Mouse (Mus musculus) intestine, postnatal 0 days (tissue): ENCODE data around the gene Utp14a. TPM values are rescaled to one million over a fixed set of nuclear protein-coding genes. Genes with fewer than 3 reads are reported as not detected.

Source experiments
- ATAC-seq: fragments of 200-750 bp; cut with Nextera tagmentation; 2 replicates; pipeline ENCODE4 v1.8.0; 2017; ENCODE audit warnings: mild to moderate bottlenecking, moderate TSS enrichment, moderate library complexity
- H3K27ac ChIP-seq: fragments of 300-500 bp; sonication (generic); 2 replicates; pipeline ENCODE4 v1.5.1; 2014; ENCODE audit warnings: mild to moderate bottlenecking, low read depth, low read length, moderate library complexity
- H3K27me3 ChIP-seq: fragments of 300-500 bp; sonication (generic); replicated peaks from 2 replicates; pipeline ENCODE4 v1.6.1; 2014; ENCODE audit warnings: low read length, mixed read lengths; ENCODE audit not compliant: control insufficient read depth, insufficient read depth
- H3K36me3 ChIP-seq: fragments of 300-500 bp; sonication (generic); 2 replicates; pipeline ENCODE4 v1.6.1; 2014; ENCODE audit warnings: mild to moderate bottlenecking, moderate library complexity; ENCODE audit not compliant: control insufficient read depth, insufficient read depth
- H3K4me1 ChIP-seq: fragments of 300-500 bp; sonication (generic); replicated peaks from 2 replicates; pipeline ENCODE4 v1.6.1; 2014; ENCODE audit warnings: antibody characterized with exemption, low read length, mixed read lengths; ENCODE audit not compliant: control insufficient read depth, insufficient read depth
- H3K4me2 ChIP-seq: fragments of 300-500 bp; sonication (generic); replicated peaks from 2 replicates; pipeline ENCODE4 v1.6.1; 2014; ENCODE audit warnings: low read depth, mild to moderate bottlenecking, moderate library complexity
- H3K4me3 ChIP-seq: fragments of 300-500 bp; sonication (generic); 2 replicates; pipeline ENCODE4 v1.5.1; 2014; ENCODE audit warnings: low read depth, low read length
- H3K9ac ChIP-seq: fragments of 300-500 bp; sonication (generic); 2 replicates; pipeline ENCODE4 v1.6.1; 2014; ENCODE audit warnings: mild to moderate bottlenecking, low read depth, low read length
- H3K9me3 ChIP-seq: fragments of 300-500 bp; sonication (generic); 2 replicates; pipeline ENCODE4 v1.6.1; 2016; ENCODE audit warnings: mixed run types; ENCODE audit not compliant: control insufficient read depth
- CTCF ChIP-seq: sonication (generic); IDR thresholded peaks from 2 replicates; pipeline ENCODE4 v1.5.1; 2016; ENCODE audit warnings: low read depth, mild to moderate bottlenecking, control low read depth, antibody characterized with exemption, moderate library complexity
- WGBS: fragments of 180-500 bp; shearing (Covaris S2); extraction: QIAGEN DNeasy Blood & Tissue Kit; methylation state at CpG from one replicate; pipeline ENCODE4 v1.1.7; 2014; 5-methylcytosine and 5-hydroxymethylcytosine counted together
- polyA plus RNA-seq: library from polyadenylated mRNA; unstranded; fragments of >200 nt; fragmentation: Nextera tagmentation; extraction: Ambion mirVana; gene quantifications from 2 replicates; pipeline ENCODE4 v1.2.1, GENCODE M21; 2015

Utp14a gene
- polyA plus RNA-seq, 1 experiment from 2014 or later: 8.4 TPM

- H3K9ac ChIP-seq: no peak overlapping the region
- 65% methylated on average over 7 of the region's 7 CpGs for WGBS
- no peak for TF ChIP-seq CTCF
These were observed 30.4 kb upstream of the Utp14a start for GRCm38 (mm10) chrX:48226225-48226624.

GRCm38 (mm10) chrX:48234417-48234816, 22.2 kb upstream of the Utp14a start:
- no peaks in the 10 kb centered on the region for H3K9me3 ChIP-seq
- ATAC-seq: peak; percentile 88
- no peaks in the 10 kb centered on the region for H3K36me3 ChIP-seq
- no peak overlapping the region for H3K4me3 ChIP-seq
- no peak overlapping the region for H3K27ac ChIP-seq
- H3K4me1 ChIP-seq: no peaks in the 10 kb centered on the region
- no peak for TF ChIP-seq CTCF
- no peaks in the 10 kb centered on the region for H3K27me3 ChIP-seq
- WGBS: 28% methylated on average over 7 of the region's 7 CpGs
- H3K9ac ChIP-seq: no peak overlapping the region
- H3K4me2 ChIP-seq: peak overlapping the region; percentile 30

More at GRCm38 (mm10) chrX:48226225-48226624, 30.4 kb upstream of the Utp14a start:
- Histone ChIP-seq H3K27me3 (no peaks in the 10 kb centered on the region), H3K4me1 (no peaks in the 10 kb centered on the region), H3K27ac (no peak overlapping the region), H3K9me3 (no peaks in the 10 kb centered on the region), H3K4me2 (no peak overlapping the region), H3K36me3 (no peaks in the 10 kb centered on the region), H3K4me3 (no peak overlapping the region)
- ATAC-seq: no peak

- no peak for TF ChIP-seq CTCF
- WGBS: 29% methylated on average over 18 of the region's 18 CpGs
- H3K27me3 ChIP-seq: no peaks in the 10 kb centered on the region
- H3K4me3 ChIP-seq: peak overlapping the region; percentile 56
- ATAC-seq: peak; percentile 67
- H3K4me2 ChIP-seq: peak overlapping the region; percentile 60
- H3K9me3 ChIP-seq: no peaks in the 10 kb centered on the region
- no peaks in the 10 kb centered on the region for H3K36me3 ChIP-seq
- peak overlapping the region; percentile 26; the same call in 1 of the 2 replicates for H3K9ac ChIP-seq
- no peaks in the 10 kb centered on the region for H3K4me1 ChIP-seq
- H3K27ac ChIP-seq: peak overlapping the region; percentile 71
These were observed 733 bp upstream of the Utp14a start for GRCm38 (mm10) chrX:48255830-48256428.

- Histone ChIP-seq H3K9ac (peak overlapping the region; percentile 45; the same call in 1 of the 2 replicates), H3K27me3 (no peaks in the 10 kb centered on the region), H3K27ac (no peak overlapping the region), H3K4me2 (peak overlapping the region; percentile 60), H3K9me3 (no peaks in the 10 kb centered on the region), H3K4me1 (no peaks in the 10 kb centered on the region), H3K36me3 (0 out of 2 replicates have a peak, but pooled peaks cover 4% of the 10 kb centered on the region), H3K4me3 (peak overlapping the region; percentile 56)
- TF ChIP-seq CTCF: no peak
- ATAC-seq: peak; percentile 29; the same call in 1 of the 2 replicates
- 18% methylated on average over 16 of the region's 16 CpGs for WGBS
These were observed 349 bp downstream of the Utp14a start for GRCm38 (mm10) chrX:48257011-48257410.

GRCm38 (mm10) chrX:48271671-48272070, 15.0 kb downstream of the Utp14a start:
- WGBS: 88% methylated on average over 4 of the region's 4 CpGs
- H3K9me3 ChIP-seq: no peaks in the 10 kb centered on the region

GRCm38 (mm10) chrX:48274634-48275033, 18.0 kb downstream of the Utp14a start:
- Histone ChIP-seq H3K4me2 (no peak overlapping the region), H3K9ac (no peak overlapping the region), H3K27ac (no peak overlapping the region), H3K36me3 (0 out of 2 replicates have a peak, but pooled peaks cover 4% of the 10 kb centered on the region), H3K4me3 (no peak overlapping the region), H3K27me3 (no peaks in the 10 kb centered on the region), H3K4me1 (no peaks in the 10 kb centered on the region), H3K9me3 (no peaks in the 10 kb centered on the region)
- 86% methylated on average over 10 of the region's 10 CpGs for WGBS
- ATAC-seq: no peak
- no peak for TF ChIP-seq CTCF

More at GRCm38 (mm10) chrX:48271671-48272070, 15.0 kb downstream of the Utp14a start:
- H3K36me3 ChIP-seq: 0 out of 2 replicates have a peak, but pooled peaks cover 8% of the 10 kb centered on the region
- H3K9ac ChIP-seq: no peak overlapping the region
- no peak for TF ChIP-seq CTCF
- no peaks in the 10 kb centered on the region for H3K4me1 ChIP-seq
- H3K4me2 ChIP-seq: no peak overlapping the region
- no peaks in the 10 kb centered on the region for H3K27me3 ChIP-seq
- no peak overlapping the region for H3K4me3 ChIP-seq
- H3K27ac ChIP-seq: no peak overlapping the region
- ATAC-seq: no peak
